Mouse (Mus musculus) hindbrain, embryonic 16.5 days (tissue): ENCODE data around the gene Ttll7. TPM values are rescaled to one million over a fixed set of nuclear protein-coding genes. Genes with fewer than 3 reads are reported as not detected.

Experiments used
- ATAC-seq: fragments of 200-750 bp; cut with Nextera tagmentation; 2 replicates; pipeline ENCODE4 v1.8.0; 2017; ENCODE audit warnings: moderate TSS enrichment, moderate library complexity
- H3K27ac ChIP-seq: fragments of 300-500 bp; sonication (generic); 2 replicates; pipeline ENCODE4 v1.5.1; 2014; ENCODE audit warnings: low read depth, mild to moderate bottlenecking, control low read depth, low read length, moderate library complexity
- H3K27me3 ChIP-seq: fragments of 300-500 bp; sonication (generic); replicated peaks from 2 replicates; pipeline ENCODE4 v1.6.1; 2014; ENCODE audit warnings: low read length; ENCODE audit not compliant: control insufficient read depth, insufficient read depth
- H3K36me3 ChIP-seq: fragments of 300-500 bp; sonication (generic); 2 replicates; pipeline ENCODE4 v1.6.1; 2014; ENCODE audit warnings: mild to moderate bottlenecking, low read length, moderate library complexity, mixed read lengths; ENCODE audit not compliant: control insufficient read depth, insufficient read depth
- H3K4me1 ChIP-seq: fragments of 300-500 bp; sonication (generic); 2 replicates; pipeline ENCODE4 v1.6.1; 2014; ENCODE audit warnings: low read depth, low read length; ENCODE audit not compliant: control insufficient read depth, insufficient read depth
- H3K4me2 ChIP-seq: fragments of 300-500 bp; sonication (generic); 2 replicates; pipeline ENCODE4 v1.6.1; 2014; ENCODE audit warnings: mild to moderate bottlenecking, low read length, control low read depth, moderate library complexity
- H3K4me3 ChIP-seq: fragments of 300-500 bp; sonication (generic); 2 replicates; pipeline ENCODE4 v1.5.1; 2014; ENCODE audit warnings: mild to moderate bottlenecking, low read length, control low read depth, moderate library complexity
- H3K9ac ChIP-seq: fragments of 300-500 bp; sonication (generic); 2 replicates; pipeline ENCODE4 v1.6.1; 2014; ENCODE audit warnings: low read depth, mild to moderate bottlenecking, control low read depth, low read length, moderate library complexity
- H3K9me3 ChIP-seq: fragments of 300-500 bp; sonication (generic); 2 replicates; pipeline ENCODE4 v1.6.1; 2014; ENCODE audit warnings: mild to moderate bottlenecking, low read length, moderate library complexity; ENCODE audit not compliant: control insufficient read depth
- WGBS: fragments of 180-500 bp; shearing (Covaris S2); extraction: QIAGEN DNeasy Blood & Tissue Kit; methylation state at CpG from one replicate; pipeline ENCODE4 v1.1.7; 2014; 5-methylcytosine and 5-hydroxymethylcytosine counted together
- polyA plus RNA-seq: library from polyadenylated mRNA; unstranded; fragments of >200 nt; fragmentation: Nextera tagmentation; extraction: Ambion mirVana; gene quantifications from 2 replicates; pipeline ENCODE4 v1.2.1, GENCODE M21; 2015

Ttll7 gene
- polyA plus RNA-seq, 1 experiment from 2014 or later, result 7.8 TPM

- no peaks in the 10 kb centered on the region for H3K27me3 ChIP-seq
- H3K9ac ChIP-seq, result no peak overlapping the region
- H3K4me3 ChIP-seq, result no peak overlapping the region
- H3K27ac ChIP-seq, result no peak overlapping the region
- no peak overlapping the region for H3K4me2 ChIP-seq
- ATAC-seq, result no peak
- no peaks in the 10 kb centered on the region for H3K9me3 ChIP-seq
- 90% methylated on average over 8 of the region's 8 CpGs for WGBS
- peaks cover 1% of the 10 kb centered on the region; the same call in 1 of the 2 replicates for H3K4me1 ChIP-seq
- H3K36me3 ChIP-seq, result no peaks in the 10 kb centered on the region
Observed at GRCm38 (mm10) chr3:146848112-146848511, 4.1 kb upstream of the Ttll7 start.

DNA sequence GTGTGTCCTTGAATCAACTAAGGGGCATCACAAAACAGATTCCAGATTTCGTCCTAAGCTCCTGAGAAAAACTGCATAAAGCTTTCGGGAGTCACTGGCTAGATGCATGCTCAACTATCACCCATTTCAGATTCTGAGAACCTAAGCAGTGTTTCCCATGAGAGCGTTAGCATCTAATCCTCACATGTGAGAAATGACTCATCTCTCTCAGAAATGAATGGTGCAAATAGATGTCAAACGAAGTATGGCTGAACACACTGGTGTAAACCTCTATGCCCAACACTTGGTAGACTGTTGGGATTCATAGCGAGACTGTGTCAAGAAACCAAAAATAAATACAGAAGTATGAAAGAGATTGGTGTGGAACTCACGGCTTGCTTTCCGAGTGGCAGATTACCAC is 2.8 kb upstream of the Ttll7 start:
- WGBS, result 93% methylated on average over 7 of the region's 7 CpGs
- Histone ChIP-seq H3K27me3 (no peaks in the 10 kb centered on the region), H3K4me1 (peaks cover 6% of the 10 kb centered on the region; the same call in 1 of the 2 replicates), H3K27ac (no peak overlapping the region), H3K9me3 (no peaks in the 10 kb centered on the region), H3K36me3 (no peaks in the 10 kb centered on the region), H3K4me3 (no peak overlapping the region), H3K4me2 (no peak overlapping the region), H3K9ac (no peak overlapping the region)
- ATAC-seq, result no peak

- Histone ChIP-seq H3K4me2 (peak overlapping the region; percentile 3; the same call in 1 of the 2 replicates), H3K27me3 (no peaks in the 10 kb centered on the region), H3K4me3 (no peak overlapping the region), H3K27ac (no peak overlapping the region), H3K9ac (no peak overlapping the region), H3K36me3 (no peaks in the 10 kb centered on the region), H3K4me1 (peaks cover 6% of the 10 kb centered on the region; the same call in 1 of the 2 replicates), H3K9me3 (no peaks in the 10 kb centered on the region)
- ATAC-seq, result no peak
- WGBS, result 73% methylated on average over 7 of the region's 7 CpGs
Observed at GRCm38 (mm10) chr3:146854473-146855087, 2.4 kb downstream of the Ttll7 start.

GRCm38 (mm10) chr3:146857373-146857772 is 5.2 kb downstream of the Ttll7 start:
- no peaks in the 10 kb centered on the region for H3K27me3 ChIP-seq
- ATAC-seq, result no peak
- no peaks in the 10 kb centered on the region for H3K9me3 ChIP-seq
- no peak overlapping the region for H3K4me2 ChIP-seq
- no peaks in the 10 kb centered on the region for H3K36me3 ChIP-seq
- WGBS, result 81% methylated on average over 10 of the region's 10 CpGs
- no peak overlapping the region for H3K9ac ChIP-seq
- peaks cover 6% of the 10 kb centered on the region; the same call in 1 of the 2 replicates for H3K4me1 ChIP-seq
- H3K4me3 ChIP-seq, result no peak overlapping the region
- H3K27ac ChIP-seq, result no peak overlapping the region

- Histone ChIP-seq H3K27me3 (no peaks in the 10 kb centered on the region), H3K9me3 (no peaks in the 10 kb centered on the region), H3K4me1 (no peaks in the 10 kb centered on the region), H3K36me3 (no peaks in the 10 kb centered on the region), H3K4me3 (no peak overlapping the region), H3K9ac (no peak overlapping the region), H3K27ac (no peak overlapping the region), H3K4me2 (no peak overlapping the region)
- no peak for ATAC-seq
- WGBS, result 86% methylated on average over 2 of the region's 2 CpGs
Observed at GRCm38 (mm10) chr3:146860308-146860707, 8.1 kb downstream of the Ttll7 start.

GRCm38 (mm10) chr3:146866563-146866962 is 14.4 kb downstream of the Ttll7 start:
- Histone ChIP-seq H3K9me3 (no peaks in the 10 kb centered on the region), H3K27ac (no peak overlapping the region), H3K4me1 (no peaks in the 10 kb centered on the region), H3K27me3 (no peaks in the 10 kb centered on the region), H3K9ac (no peak overlapping the region), H3K36me3 (no peaks in the 10 kb centered on the region), H3K4me2 (no peak overlapping the region), H3K4me3 (no peak overlapping the region)
- WGBS, result 36% methylated on average over 4 of the region's 4 CpGs
- no peak for ATAC-seq

DNA sequence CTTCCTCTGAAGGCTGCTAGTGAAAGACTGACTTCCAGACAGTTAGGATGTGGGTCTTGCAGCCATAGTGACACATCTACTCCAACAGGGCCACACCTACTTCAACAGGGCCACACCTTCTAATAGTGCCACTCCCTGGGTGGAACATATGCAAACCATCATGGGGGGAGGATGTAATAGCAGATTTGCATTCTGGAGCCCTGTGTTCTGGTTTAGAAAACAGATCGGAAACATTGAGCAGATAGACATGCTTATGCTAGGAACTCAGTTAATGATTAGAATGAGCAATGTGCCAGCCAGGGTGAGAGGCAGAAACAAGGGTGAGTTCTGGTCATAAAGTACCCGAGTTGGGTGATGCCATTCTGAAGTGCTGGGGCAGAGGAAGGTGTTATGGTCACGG is 19.8 kb downstream of the Ttll7 start:
- Histone ChIP-seq H3K9ac (no peak overlapping the region), H3K4me2 (no peak overlapping the region), H3K27ac (no peak overlapping the region), H3K27me3 (no peaks in the 10 kb centered on the region), H3K4me3 (no peak overlapping the region), H3K9me3 (no peaks in the 10 kb centered on the region), H3K36me3 (no peaks in the 10 kb centered on the region), H3K4me1 (no peaks in the 10 kb centered on the region)
- no peak for ATAC-seq
- 93% methylated on average over 3 of the region's 3 CpGs for WGBS

- no peak overlapping the region for H3K27ac ChIP-seq
- no peaks in the 10 kb centered on the region for H3K36me3 ChIP-seq
- no peak for ATAC-seq
- no peak overlapping the region for H3K9ac ChIP-seq
- no peak overlapping the region for H3K4me3 ChIP-seq
- 78% methylated on average over 2 of the region's 2 CpGs for WGBS
- H3K4me1 ChIP-seq, result no peaks in the 10 kb centered on the region
- no peaks in the 10 kb centered on the region for H3K27me3 ChIP-seq
- H3K9me3 ChIP-seq, result no peaks in the 10 kb centered on the region
- no peak overlapping the region for H3K4me2 ChIP-seq
Observed at GRCm38 (mm10) chr3:146875929-146876328, 23.8 kb downstream of the Ttll7 start.

- no peak overlapping the region for H3K4me2 ChIP-seq
- H3K27me3 ChIP-seq, result no peaks in the 10 kb centered on the region
- no peaks in the 10 kb centered on the region for H3K9me3 ChIP-seq
- no peak overlapping the region for H3K27ac ChIP-seq
- no peaks in the 10 kb centered on the region for H3K4me1 ChIP-seq
- 89% methylated on average over 13 of the region's 13 CpGs for WGBS
- no peak for ATAC-seq
- H3K4me3 ChIP-seq, result no peak overlapping the region
- H3K9ac ChIP-seq, result no peak overlapping the region
- H3K36me3 ChIP-seq, result 0 out of 2 replicates have a peak, but pooled peaks cover 3% of the 10 kb centered on the region
Observed at GRCm38 (mm10) chr3:146893931-146894330, 41.8 kb downstream of the Ttll7 start.
